Mouse (Mus musculus): ENCODE data around the gene Clasp2. TPM values are rescaled to one million over a fixed set of nuclear protein-coding genes. Genes with fewer than 3 reads are reported as not detected.
"Not testable (repeated sequence)": the region's sequence is repeated elsewhere in the genome, so short reads cannot be mapped to it uniquely, and the experiment has no call there.

The Clasp2 gene
- polyA plus RNA-seq, 3 experiments from 2014 or later = 9.5 to 11.3 (median 10.7) TPM

DNA sequence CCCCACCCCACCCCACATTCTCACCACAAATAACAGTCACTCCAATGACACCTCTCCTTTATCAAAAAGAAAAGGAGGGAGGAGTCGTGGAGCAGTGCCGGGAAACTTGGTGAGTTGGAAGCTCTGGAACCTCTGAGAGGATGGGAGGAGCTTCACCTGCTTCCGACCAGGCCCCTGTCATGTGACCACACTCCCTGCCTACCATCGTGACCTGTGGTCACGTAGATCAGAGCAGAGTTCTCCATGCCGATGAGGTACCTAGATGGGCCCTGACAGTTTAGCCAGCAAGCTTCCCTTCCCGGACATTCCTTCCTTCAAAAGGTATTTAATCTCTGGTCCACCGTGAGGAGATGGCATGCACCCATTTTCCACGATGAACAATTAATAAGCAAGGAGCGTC is 17.2 kb downstream of the Clasp2 start:
- no peak for ATAC-seq

GRCm38 (mm10) chr9:113759684-113760083 is 18.4 kb downstream of the Clasp2 start:
- ATAC-seq = no peak

DNA sequence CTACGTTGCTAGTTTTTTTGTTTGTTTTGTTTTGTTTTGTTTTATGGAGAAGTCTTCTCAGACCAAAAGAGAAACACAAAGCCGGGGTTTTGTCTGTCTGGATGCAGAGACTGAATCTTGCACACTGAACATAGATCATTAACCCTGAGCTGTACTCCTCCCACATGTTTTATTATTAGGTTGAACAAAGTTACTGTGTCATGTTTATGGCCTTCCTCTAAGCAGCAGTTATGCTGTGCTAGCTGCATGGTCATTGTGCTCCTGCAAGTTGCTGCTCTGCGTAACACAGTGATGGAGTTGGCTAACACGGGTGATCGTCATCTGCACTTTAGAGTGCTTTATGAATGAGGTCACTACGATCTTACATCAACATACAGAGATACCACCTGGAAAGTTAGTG is 21.1 kb downstream of the Clasp2 start:
- ATAC-seq = no peak

DNA sequence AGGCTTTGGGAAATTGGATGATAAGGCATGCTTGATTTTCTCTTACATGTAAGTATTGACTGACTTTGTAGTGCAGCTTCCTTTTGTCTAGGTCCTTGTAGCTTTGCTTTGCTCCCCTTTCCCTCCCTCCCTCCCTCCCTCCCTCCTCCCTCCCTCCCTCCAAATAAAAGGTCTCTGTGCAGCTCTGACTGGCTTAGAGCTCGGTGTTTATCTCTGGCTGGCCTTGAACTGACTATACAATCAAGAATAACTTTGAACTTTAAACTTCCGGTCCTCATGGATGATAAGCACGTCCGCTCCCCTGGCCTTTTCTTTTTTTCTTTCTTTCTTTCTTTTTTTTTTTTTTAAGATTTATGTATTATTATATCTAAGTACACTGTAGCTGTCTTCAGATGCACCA is 21.9 kb downstream of the Clasp2 start:
- ATAC-seq = no peak

DNA sequence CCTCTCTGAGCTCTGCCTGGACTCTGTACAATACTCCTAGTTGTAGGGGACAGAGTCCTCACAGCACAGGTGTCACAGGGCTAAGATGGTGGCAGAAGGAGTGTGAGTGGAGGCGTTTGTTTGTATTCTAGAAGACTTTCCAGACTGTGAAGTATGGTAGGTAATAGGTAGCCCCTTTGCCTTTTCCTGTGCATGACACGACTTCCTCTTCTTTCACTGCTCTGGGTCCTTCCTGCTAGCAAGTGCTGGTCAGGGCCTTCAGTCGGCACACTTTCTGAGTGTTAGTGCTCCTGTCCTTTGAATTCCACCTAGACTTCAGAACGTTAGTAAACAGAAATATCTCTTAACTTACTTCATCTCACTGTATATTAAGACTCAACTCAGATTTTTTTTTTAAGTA is 29.4 kb downstream of the Clasp2 start:
- ATAC-seq = no peak

- ATAC-seq = no peak
These were observed 39.6 kb downstream of the Clasp2 start for GRCm38 (mm10) chr9:113780863-113781262.

DNA sequence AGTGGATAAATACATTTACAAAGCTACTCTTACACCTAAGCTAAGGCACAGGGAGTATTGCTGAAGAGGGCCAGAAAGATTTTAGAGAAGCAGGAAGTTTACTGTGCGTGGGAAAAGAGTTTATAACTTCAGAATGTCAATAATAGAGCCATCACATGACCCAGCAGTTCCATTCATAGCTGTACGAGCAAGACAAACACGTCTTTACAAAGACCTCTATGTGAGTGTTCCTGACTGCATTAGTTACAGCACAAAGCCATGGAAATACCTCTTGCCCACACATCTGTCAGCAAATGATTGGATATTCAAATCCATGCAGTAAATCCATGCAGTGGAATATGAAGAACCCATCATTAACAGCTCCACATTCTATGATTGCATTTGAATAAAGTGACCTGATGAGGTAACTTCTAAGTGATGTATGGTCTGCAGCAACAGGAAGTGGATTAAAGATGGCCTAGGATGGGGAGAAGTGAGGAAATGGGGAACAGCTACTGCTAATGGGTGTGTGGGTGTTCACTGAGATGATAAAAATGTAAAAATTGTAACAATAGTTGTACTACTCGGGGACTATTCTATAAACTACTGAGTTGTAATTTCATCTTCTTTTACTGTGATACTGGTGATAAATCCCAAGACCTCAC is 41.2 kb downstream of the Clasp2 start:
- no peak for ATAC-seq

DNA sequence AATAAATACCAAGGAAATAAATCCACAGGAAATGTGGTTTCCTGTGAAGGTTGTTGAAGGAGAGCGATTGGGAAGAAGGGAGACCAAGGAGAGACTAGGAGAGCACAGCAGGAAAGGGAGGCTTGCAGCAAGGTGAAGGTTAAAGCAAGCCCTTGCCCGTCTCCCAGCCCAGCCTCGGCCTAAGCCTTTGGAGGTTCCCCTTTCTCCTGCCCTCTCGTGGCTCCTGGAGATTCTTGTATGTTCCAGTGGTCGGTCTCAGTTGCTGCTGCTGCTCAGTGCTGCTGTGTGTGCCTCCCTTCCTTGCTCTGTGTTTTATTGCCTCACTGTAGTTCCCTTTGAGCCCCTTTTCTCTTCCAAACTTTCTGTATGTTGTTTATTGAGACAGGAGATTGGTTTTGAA is 42.4 kb downstream of the Clasp2 start:
- ATAC-seq = no peak

DNA sequence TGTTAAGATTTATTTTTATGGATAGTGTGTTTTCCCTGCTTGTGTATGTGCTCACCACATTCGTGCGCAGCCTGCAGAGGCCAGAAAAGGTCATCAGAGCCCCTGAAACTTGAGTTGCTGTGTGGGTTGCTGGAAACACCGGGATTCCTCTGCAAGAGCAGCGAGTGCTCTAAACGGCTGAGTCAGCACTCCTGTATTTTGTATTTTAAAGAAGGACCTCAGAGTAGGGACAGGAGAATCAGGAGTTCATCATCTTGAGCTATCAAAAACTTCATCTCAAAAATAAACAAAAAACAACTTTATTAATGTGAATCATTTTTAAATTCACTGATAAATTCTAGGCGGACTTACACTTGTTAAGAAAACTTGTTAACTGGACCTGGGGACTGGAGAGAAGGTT is 48.0 kb downstream of the Clasp2 start:
- not testable (repeated sequence) for ATAC-seq

GRCm38 (mm10) chr9:113792651-113793512 is 51.6 kb downstream of the Clasp2 start:
- no peak for ATAC-seq

DNA sequence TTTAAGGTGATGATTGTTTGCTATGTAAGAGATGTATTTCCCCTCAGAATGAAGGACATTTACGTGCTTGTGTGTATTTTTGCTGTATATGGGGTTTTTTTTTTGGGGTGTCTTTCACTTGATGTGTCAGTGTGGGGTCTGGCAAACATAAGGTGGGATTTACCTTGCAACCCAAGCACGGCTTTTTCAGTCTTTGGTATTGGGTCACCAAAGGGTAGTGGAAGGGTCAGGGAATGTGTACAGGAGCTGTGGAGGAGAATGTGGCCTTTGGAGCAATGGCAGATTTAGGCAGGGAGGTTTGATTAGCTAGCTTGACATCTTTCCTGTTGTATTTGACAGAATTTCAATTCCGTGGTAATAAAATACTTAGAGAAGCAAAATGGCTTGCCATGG is 52.2 kb downstream of the Clasp2 start:
- ATAC-seq = no peak

DNA sequence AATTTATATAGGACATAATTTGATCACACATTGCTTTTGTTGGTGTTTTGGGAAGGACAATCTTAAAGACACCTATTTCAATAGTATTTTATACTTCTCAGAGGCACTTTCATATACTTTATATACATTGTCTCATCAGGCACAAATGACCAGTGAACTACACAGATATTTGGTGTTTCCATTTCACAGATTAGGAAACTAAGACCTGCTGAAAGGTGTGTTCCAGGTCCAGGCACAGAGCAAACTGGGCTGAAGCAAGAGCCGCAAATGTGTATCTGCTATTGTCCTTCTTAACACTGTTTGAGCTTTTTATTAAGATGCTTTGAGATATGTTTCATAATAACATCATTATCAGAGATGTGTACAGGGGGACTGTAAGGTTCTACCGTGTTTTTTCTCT is 52.7 kb downstream of the Clasp2 start:
- ATAC-seq = no peak

GRCm38 (mm10) chr9:113797206-113797605 is 55.9 kb downstream of the Clasp2 start:
- ATAC-seq = no peak

DNA sequence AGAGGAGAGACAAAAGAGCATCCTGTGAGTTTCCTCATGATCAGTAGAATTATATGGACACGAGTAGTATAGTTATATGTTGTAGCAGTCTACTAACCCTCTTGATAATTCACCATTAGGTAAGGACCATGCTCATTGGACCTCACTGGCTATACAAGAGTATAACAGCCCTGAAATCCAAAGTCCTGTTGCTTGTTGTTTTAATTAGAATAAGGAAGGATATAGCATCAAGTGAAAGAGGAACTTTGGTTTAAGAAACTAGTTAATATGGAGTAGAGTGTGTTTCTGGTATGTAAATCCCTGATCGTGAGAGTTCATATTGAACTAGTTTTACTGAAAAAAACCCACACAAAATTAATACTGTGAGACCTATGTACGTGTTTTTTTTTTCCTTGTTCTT is 59.4 kb downstream of the Clasp2 start:
- ATAC-seq = no peak

DNA sequence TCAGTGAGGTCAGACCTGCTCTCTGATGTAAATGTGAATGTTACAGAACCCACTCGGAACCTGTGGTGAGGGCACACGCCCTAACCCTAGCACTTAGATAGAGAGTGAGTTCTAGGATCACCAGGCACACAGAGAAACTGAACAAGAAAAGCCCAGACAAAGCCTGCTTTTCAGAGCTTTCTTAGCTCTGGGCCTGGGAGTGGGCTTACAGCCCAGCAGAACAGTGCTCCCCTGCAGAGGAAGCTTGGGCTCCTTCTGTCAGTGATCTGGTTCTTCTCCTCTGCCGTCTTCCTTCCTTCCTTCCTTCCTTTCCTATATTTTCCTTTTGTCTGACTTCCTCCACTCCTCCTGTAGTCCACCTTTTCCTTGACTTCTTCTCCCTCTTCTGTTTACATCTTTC is 61.5 kb downstream of the Clasp2 start:
- no peak for ATAC-seq

DNA sequence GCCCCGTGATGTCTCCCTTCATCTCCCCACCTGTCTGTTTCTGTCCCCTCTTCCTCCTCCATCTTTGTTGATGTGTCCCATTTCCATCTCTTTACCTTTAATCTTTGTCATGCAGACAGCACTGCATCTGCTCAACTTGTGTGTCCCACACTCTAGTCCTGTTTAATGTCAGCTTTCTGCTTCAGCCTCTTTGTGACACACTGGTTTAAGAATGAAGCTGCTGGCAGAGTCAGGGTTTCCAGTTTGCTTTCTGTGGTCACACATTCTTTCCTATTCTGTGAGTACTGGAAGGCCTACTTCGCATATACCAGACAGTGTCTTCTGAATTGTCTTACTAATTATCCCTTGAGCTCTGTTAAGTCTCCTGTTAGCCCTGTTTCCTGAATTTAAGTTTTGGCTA is 62.5 kb downstream of the Clasp2 start:
- ATAC-seq = no peak

DNA sequence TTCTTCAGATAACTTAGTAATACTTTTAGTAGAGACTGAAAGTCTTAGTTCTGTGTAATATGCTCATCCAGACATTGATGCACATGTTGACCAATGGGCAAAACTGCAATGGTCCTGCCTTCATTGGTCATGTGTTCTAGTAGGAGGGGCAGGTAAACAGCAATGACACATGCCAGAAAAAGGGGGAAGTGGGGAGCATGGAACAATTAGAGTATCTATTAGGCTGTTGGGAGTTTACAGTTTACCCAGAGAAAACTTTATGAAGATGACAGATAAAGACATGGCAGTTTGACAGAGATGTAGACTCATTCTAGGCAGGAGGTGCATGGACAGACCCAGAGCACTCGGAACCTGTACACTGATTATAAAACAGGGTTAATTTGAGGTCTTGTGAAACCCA is 64.1 kb downstream of the Clasp2 start:
- ATAC-seq = no peak

GRCm38 (mm10) chr9:113811327-113811726 is 70.1 kb downstream of the Clasp2 start:
- no peak for ATAC-seq

GRCm38 (mm10) chr9:113811957-113812670 is 70.8 kb downstream of the Clasp2 start:
- peak; percentile 75 for ATAC-seq

DNA sequence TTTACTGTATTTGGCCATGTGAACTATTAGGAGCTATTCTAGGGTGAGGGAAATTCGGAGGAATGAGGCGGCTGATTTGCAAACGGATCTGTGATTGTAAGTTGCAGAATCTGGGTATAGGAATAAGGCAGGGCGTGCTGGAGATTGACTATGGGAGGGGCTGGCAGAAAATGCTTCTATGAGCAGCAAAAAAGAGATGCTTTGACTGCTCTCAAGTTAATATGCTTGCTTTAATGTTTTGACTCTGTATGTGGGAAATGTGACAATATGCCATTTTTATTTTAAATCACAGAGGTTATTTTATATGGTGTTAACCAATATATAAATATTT is 71.4 kb downstream of the Clasp2 start:
- ATAC-seq = peak; percentile 42

- ATAC-seq = no peak
These were observed 71.8 kb downstream of the Clasp2 start for GRCm38 (mm10) chr9:113813086-113813485.

DNA sequence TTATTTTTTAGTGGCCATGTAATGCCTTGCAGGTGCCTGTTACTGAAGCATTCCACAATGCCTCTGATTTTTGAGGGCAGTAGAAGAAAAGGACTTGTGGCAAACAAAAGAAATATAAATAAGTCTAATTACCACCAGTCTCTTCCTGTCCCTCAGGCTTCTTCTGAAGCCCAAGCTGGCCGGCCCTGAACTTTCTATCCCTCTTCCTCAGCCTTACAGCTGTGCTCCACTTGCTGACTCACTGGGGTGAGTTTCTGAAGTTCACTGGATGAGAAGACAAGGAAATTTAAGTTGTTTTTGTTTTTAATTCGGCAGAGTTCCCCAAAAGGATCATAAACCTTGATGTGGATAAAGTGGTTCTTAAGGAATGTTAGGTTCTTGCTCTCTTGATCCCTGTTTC is 74.6 kb downstream of the Clasp2 start:
- ATAC-seq = no peak

DNA sequence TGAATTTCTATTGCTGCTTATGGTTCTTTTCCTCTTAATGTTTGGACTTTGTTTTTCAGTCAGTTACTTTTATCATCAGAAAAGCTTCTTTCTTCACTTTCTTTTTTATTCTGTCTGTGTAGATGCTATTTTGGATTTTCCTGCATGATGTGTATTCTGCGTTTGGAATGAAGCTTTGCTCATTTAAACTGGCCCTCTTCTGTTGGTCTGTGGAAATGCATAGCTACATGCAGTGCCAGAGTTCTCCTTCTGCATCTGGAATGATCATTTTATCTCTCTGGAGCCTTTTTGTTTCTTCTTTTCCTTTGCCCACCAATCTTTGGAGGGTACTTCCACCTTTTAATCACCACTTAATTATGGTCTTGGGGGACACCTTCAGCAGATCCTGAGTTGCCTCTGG is 80.9 kb downstream of the Clasp2 start:
- no peak for ATAC-seq

GRCm38 (mm10) chr9:113828719-113829118 is 87.4 kb downstream of the Clasp2 start:
- ATAC-seq = no peak

Data from inflammation-experienced regulatory T-cells, adult 6 months (primary cell).